Mouse (Mus musculus): ENCODE measurements at regions not wholly inside any gene's neighbourhood (a gene's known extent, or its start where the extent isn't known, plus 50 kb on each side); places are given as distances from the start of the nearest gene placed in this dataset.

- TF ChIP-seq CTCF (IDR thresholded peaks at IDR 0.05; ENCODE audit: control insufficient read depth, insufficient read depth, insufficient read length): no peak
- TF ChIP-seq MYOG (IDR thresholded peaks at IDR 0.05; ENCODE audit: control insufficient read depth, extremely low read depth, insufficient read length): no peak
- TF ChIP-seq USF1 (IDR thresholded peaks at IDR 0.05; ENCODE audit: low read depth): no peak
- no peak for TF ChIP-seq CEBPB (IDR thresholded peaks at IDR 0.05; ENCODE audit: low read depth)
- no peak for TF ChIP-seq MAX (IDR thresholded peaks at IDR 0.05)
Observed at GRCm38 (mm10) chr1:183802351-183802750, 210.8 kb upstream of the Dusp10 start.
